Mouse (Mus musculus) brain, embryonic 18.5 days (tissue): ENCODE results near the gene Cnnm3.

Source experiments
- DNase-seq: peaks from one replicate; pipeline ENCODE4 v3.0.0-alpha.2; 2012; ENCODE audit warnings: low read depth, low spot score

Gene Cnnm3

DNA sequence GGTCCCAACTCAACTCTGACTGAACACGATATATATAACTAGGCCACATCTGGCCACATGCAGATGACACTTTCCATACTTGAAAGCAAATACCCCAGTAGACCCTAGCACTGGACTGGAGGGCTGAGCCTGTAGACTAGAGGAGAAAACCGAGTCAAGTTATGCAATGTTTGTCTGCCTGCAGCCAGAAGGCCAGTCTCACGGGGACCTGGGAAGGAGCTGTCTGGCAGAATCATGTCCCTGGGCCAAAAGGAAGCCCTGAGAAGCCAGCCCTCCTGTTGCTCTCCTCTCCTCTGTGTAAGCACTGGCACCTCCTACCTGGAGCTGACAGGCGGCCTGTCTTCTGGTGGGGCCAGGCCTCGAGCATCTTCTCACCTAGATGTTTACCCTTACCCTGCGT lies 63.7 kb downstream of the Cnnm3 start:
- DNase-seq = no peak

DNA sequence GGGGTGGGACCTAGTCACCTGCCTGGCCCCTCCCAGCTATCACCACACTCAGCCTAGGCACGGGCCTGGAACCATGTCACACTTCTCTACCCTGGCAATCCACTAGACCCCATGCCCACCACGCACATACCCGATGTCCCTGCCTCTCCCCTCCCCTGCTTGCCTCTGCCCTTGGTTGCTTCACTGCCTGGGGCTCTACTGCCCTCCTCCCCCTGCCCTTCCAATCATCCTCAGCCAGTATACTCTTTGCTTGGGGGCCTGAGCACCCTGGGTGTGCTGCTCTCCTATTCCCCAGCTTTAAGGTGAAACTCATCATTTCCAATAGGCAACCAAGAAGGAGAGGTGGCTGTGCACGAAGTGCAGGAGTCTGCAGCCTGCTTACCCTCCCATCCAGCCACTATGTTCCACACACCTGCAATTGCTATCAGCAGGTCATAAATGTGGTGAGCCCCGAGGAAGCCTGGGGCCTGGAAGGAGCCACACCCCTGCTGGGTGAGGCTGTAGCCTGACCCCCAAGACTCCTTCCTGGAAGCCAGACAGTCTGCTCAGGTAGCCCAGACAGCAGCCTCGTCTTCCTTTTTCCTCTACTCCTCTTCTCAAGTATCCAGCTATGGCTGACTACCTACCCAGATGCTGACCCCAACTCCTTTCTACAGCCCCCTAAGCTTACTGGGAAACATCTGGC lies 65.5 kb downstream of the Cnnm3 start:
- DNase-seq = no peak
